Mouse (Mus musculus) WW6 (cell line): Measurements from ENCODE around the gene Olfr869.

Experiments
- DNase-seq: peaks from one replicate; pipeline ENCODE4 v3.0.0-alpha.2; 2013; ENCODE audit warnings: low read depth, low spot score

The Olfr869 gene

DNA sequence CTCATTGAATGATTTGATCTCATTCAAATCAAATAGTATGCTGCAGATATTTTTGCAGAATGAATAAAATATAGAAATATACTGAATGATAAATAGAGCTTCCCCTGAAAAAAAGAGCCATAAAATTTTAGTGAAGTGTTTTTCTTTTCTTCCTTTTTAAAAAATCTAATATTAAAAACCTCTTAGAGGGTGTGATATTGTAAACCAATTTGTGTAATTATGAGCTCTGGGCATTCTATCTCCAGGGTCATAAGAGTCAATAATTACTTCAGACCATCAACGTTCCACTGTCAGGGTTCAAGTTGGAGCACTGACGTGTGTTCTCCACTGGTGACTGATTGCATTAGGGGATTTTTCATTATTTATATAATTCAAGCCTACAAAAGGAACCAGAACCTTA is at the start of gene Olfr869:
Gene Olfr869 (plus strand): TSS at position 301 of the 400 bp plus-strand sequence.
- no peak for DNase-seq

DNA sequence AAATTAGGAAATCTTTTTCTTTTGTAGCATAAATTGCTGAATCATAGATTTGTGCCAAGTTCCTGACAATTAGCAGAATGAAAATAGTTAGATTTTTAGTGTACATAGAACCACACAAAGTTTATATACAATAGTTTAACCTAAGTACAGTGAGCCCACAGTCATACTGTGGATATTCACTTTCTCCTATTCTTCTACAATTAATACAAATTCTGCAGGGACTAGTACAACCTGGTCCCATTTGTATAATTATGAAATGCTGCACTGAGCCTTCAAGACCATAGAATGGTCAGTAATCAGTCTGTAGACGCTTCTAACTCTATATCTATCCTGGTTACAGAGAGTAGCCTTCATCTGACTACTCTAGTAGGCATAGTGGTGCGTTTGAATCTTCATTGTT is 30.5 kb upstream of the Olfr869 start, which contains the start of gene Olfr868:
Gene Olfr868 (plus strand): TSS at position 301 of the 400 bp plus-strand sequence.
- no peak for DNase-seq

GRCm38 (mm10) chr9:20149706-20150105 is 20.9 kb downstream of the Olfr869 start:
- DNase-seq = no peak

DNA sequence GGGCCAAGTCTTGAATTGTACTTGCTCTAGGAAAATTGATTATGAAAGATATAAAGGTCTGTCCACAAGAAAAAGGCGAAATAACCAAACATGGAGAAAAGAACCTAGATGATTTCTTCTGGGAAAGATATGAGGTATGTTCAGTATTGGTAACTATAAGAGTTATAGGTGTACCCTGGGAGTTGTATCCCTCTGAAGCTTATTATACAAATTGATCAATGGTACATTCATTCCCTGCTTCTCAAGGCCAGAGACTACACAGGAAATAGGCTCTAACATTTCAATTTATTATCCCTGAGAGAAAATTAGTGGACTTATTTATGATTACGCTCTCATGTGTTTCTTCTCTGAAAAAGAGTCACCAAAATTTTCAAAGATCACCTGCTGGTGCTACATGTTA is 45.1 kb downstream of the Olfr869 start, which contains the start of gene Olfr870:
Gene Olfr870 (minus strand): TSS at position 101 of the 400 bp plus-strand sequence.
- DNase-seq = no peak

DNA sequence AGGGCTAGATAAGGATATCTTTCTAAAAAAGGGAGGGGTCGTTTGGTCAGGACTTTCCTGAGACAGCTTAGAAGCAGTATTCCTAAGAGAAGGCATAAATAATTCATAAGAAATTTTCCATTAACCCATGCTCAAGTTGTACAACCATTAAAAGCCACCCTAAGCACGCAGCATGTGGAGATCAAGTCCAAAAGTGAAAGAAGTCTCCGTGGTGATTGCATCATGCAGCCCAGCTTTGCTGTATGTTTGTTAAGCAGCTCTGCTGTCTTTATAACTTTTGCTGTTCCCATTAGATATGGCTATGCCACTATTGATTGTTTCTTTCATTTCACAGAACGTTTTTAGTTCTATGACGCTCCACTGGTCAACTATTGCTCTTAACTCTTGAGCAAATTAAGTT is 50.7 kb downstream of the Olfr869 start:
- DNase-seq = no peak
